Mouse (Mus musculus) heart, embryonic 14.5 days (tissue): ENCODE measurements around the gene Thoc7. TPM values are rescaled to one million over a fixed set of nuclear protein-coding genes. Genes with fewer than 3 reads are reported as not detected.

ENCODE experiments used
- ATAC-seq: fragments of 200-750 bp; cut with Nextera tagmentation; 2 replicates; pipeline ENCODE4 v1.8.0; 2017; ENCODE audit warnings: low read depth, moderate TSS enrichment; ENCODE audit not compliant: insufficient number of reproducible peaks, insufficient read depth, low FRiP score
- H3K27ac ChIP-seq, 2 experiments: fragments of 200-500 bp in 1 of 2; fragments of 300-500 bp in 1 of 2; sonication (generic) in 1 of 2; replicated peaks in 1 of 2; 2 replicates each; pipeline ENCODE4 v1.5.1; 2012 to 2014; ENCODE audit warnings: low read depth in 2 of 2, low read length in 2 of 2, control low read depth in 1 of 2, mild to moderate bottlenecking in 1 of 2, mixed read lengths in 1 of 2; ENCODE audit not compliant: control insufficient read depth in 1 of 2, insufficient read depth in 1 of 2
- H3K27me3 ChIP-seq: fragments of 300-500 bp; sonication (generic); 2 replicates; pipeline ENCODE4 v1.6.1; 2014; ENCODE audit warnings: mild to moderate bottlenecking, low read length, control low read depth; ENCODE audit not compliant: control insufficient read depth, insufficient read depth
- H3K36me3 ChIP-seq: fragments of 300-500 bp; sonication (generic); 2 replicates; pipeline ENCODE4 v1.6.1; 2014; ENCODE audit warnings: mild to moderate bottlenecking, control low read depth, low read length, mixed read lengths; ENCODE audit not compliant: control insufficient read depth, insufficient read depth
- H3K4me1 ChIP-seq, 2 experiments: fragments of 200-500 bp in 1 of 2; fragments of 300-500 bp in 1 of 2; sonication (generic) in 1 of 2; 2 replicates each; pipeline ENCODE4 v1.6.1; 2012 to 2014; ENCODE audit warnings: low read length in 2 of 2, control low read depth in 1 of 2, mixed read lengths in 1 of 2; ENCODE audit not compliant: control insufficient read depth in 2 of 2, insufficient read depth in 2 of 2
- H3K4me2 ChIP-seq: fragments of 300-500 bp; sonication (generic); 2 replicates; pipeline ENCODE4 v1.6.1; 2014; ENCODE audit warnings: mild to moderate bottlenecking, low read length
- H3K4me3 ChIP-seq, 2 experiments: fragments of 200-500 bp in 1 of 2; fragments of 300-500 bp in 1 of 2; sonication (generic) in 1 of 2; 2 replicates each; pipeline ENCODE4 v1.5.1; 2012 to 2014; ENCODE audit warnings: low read length in 2 of 2, mild to moderate bottlenecking in 2 of 2, control low read depth in 1 of 2, low read depth in 1 of 2, moderate library complexity in 1 of 2; ENCODE audit not compliant: control insufficient read depth in 1 of 2, insufficient read depth in 1 of 2
- H3K9ac ChIP-seq: fragments of 300-500 bp; sonication (generic); 2 replicates; pipeline ENCODE4 v1.6.1; 2014; ENCODE audit warnings: mild to moderate bottlenecking, low read length
- H3K9me3 ChIP-seq: fragments of 300-500 bp; sonication (generic); 2 replicates; pipeline ENCODE4 v1.6.1; 2016; ENCODE audit warnings: low read length, control low read depth; ENCODE audit not compliant: control insufficient read depth
- WGBS: fragments of 180-500 bp; shearing (Covaris S2); extraction: QIAGEN DNeasy Blood & Tissue Kit; methylation state at CpG from one replicate; pipeline ENCODE4 v1.1.7; 2014; 5-methylcytosine and 5-hydroxymethylcytosine counted together
- polyA plus RNA-seq: library from polyadenylated mRNA; unstranded; fragments of >200 nt; fragmentation: Nextera tagmentation; extraction: Ambion mirVana; gene quantifications from 2 replicates; pipeline ENCODE4 v1.2.1, GENCODE M21; 2014

Thoc7 gene
- polyA plus RNA-seq, 1 experiment from 2014 or later, result 186 TPM

- no peaks in the 10 kb centered on the region for H3K9me3 ChIP-seq
- no peaks in the 10 kb centered on the region for H3K27me3 ChIP-seq
- no peak overlapping the region for H3K9ac ChIP-seq
- 88% methylated on average over 1 of the region's 1 CpGs for WGBS
- H3K4me3 ChIP-seq, result no peak overlapping the region
- H3K4me1 ChIP-seq, result no peaks in the 10 kb centered on the region
- no peak for ATAC-seq
- no peak overlapping the region for H3K4me2 ChIP-seq
- H3K27ac ChIP-seq, result no peak overlapping the region
- H3K36me3 ChIP-seq, result no peaks in the 10 kb centered on the region
Observed at GRCm38 (mm10) chr14:13906461-13906860, 55.2 kb downstream of the Thoc7 start.

- Histone ChIP-seq H3K9me3 (no peaks in the 10 kb centered on the region), H3K9ac (peak overlapping the region; percentile 67), H3K4me2 (peak overlapping the region; percentile 88), H3K36me3 (no peaks in the 10 kb centered on the region), H3K4me3 (peak overlapping the region; percentile 52 to 61), H3K27ac (no peak overlapping the region), H3K27me3 (peaks cover 4% of the 10 kb centered on the region; the same call in 1 of the 2 replicates), H3K4me1 (no peaks in the 10 kb centered on the region)
- 0% methylated on average over 22 of the region's 22 CpGs for WGBS
- no peak for ATAC-seq
Observed at GRCm38 (mm10) chr14:13901611-13902067, 60.0 kb downstream of the Thoc7 start.

Other genes starting within 250 kb of the Thoc7 start
- not detected in 2 replicates for gene Gm281, start 47.4 kb downstream of the Thoc7 start, polyA plus RNA-seq
- gene Atxn7, start 412 bp downstream of the Thoc7 start, polyA plus RNA-seq, result 5.5 and 5.6 TPM in 2 replicates
- 177 and 182 TPM in 2 replicates for gene Psmd6, start 159.1 kb upstream of the Thoc7 start, polyA plus RNA-seq
- not detected in 2 replicates for gene Olfr720, start 225.0 kb upstream of the Thoc7 start, polyA plus RNA-seq